Mouse (Mus musculus) liver, embryonic 14.5 days (tissue): ENCODE results near the gene Scnn1g. TPM values are rescaled to one million over a fixed set of nuclear protein-coding genes. Genes with fewer than 3 reads are reported as not detected.

Source experiments
- ATAC-seq: fragments of 200-750 bp; cut with Nextera tagmentation; 2 replicates; pipeline ENCODE4 v1.8.0; 2017; ENCODE audit warnings: moderate number of reproducible peaks, mild to moderate bottlenecking, moderate library complexity; ENCODE audit not compliant: insufficient read depth
- DNase-seq, 3 experiments: peaks; one replicate each; pipeline ENCODE4 v3.0.0-alpha.2; 2012 to 2013; ENCODE audit warnings: low read depth in 3 of 3, low spot score in 3 of 3
- H3K27ac ChIP-seq: fragments of 300-500 bp; sonication (generic); 2 replicates; pipeline ENCODE4 v1.5.1; 2014; ENCODE audit warnings: moderate library complexity, mild to moderate bottlenecking, control low read depth, inconsistent platforms
- H3K27me3 ChIP-seq: fragments of 300-500 bp; sonication (generic); 2 replicates; pipeline ENCODE4 v1.6.1; 2014; ENCODE audit warnings: mild to moderate bottlenecking, low read length, moderate library complexity; ENCODE audit not compliant: control insufficient read depth, insufficient read depth
- H3K36me3 ChIP-seq: fragments of 300-500 bp; sonication (generic); replicated peaks from 2 replicates; pipeline ENCODE4 v1.6.1; 2014; ENCODE audit warnings: low read depth; ENCODE audit not compliant: control insufficient read depth, insufficient read depth
- H3K4me1 ChIP-seq, 2 experiments: fragments of 200-500 bp in 1 of 2; fragments of 300-500 bp in 1 of 2; sonication (generic) in 1 of 2; replicated peaks; 2 replicates each; pipeline ENCODE4 v1.6.1; 2012 to 2014; ENCODE audit warnings: antibody characterized with exemption in 1 of 2, inconsistent platforms in 1 of 2, low read length in 1 of 2; ENCODE audit not compliant: control insufficient read depth in 2 of 2, insufficient read depth in 2 of 2
- H3K4me2 ChIP-seq: fragments of 300-500 bp; sonication (generic); 2 replicates; pipeline ENCODE4 v1.6.1; 2014; ENCODE audit warnings: low read depth, mild to moderate bottlenecking, control low read depth, moderate library complexity
- H3K4me3 ChIP-seq, 2 experiments: fragments of 200-500 bp in 1 of 2; fragments of 300-500 bp in 1 of 2; sonication (generic) in 1 of 2; 2 replicates each; pipeline ENCODE4 v1.5.1; 2012 to 2014; ENCODE audit warnings: low read depth in 2 of 2, low read length in 2 of 2, mild to moderate bottlenecking in 2 of 2, control low read depth in 1 of 2, inconsistent platforms in 1 of 2, moderate library complexity in 1 of 2; ENCODE audit not compliant: insufficient read depth in 1 of 2
- H3K9ac ChIP-seq: fragments of 300-500 bp; sonication (generic); replicated peaks from 2 replicates; pipeline ENCODE4 v1.6.1; 2014; ENCODE audit warnings: mild to moderate bottlenecking, control low read depth, moderate library complexity
- H3K9me3 ChIP-seq: fragments of 300-500 bp; sonication (generic); 2 replicates; pipeline ENCODE4 v1.6.1; 2016; ENCODE audit warnings: low read length, mixed read lengths; ENCODE audit not compliant: control insufficient read depth
- CTCF ChIP-seq: IDR thresholded peaks from 2 replicates; pipeline ENCODE4 v1.5.1; 2016; ENCODE audit warnings: antibody characterized with exemption, low read depth, control low read depth
- EP300 ChIP-seq: IDR thresholded peaks from 2 replicates; pipeline ENCODE4 v1.6.1; 2016; ENCODE audit warnings: antibody characterized with exemption, low read depth
- WGBS: fragments of 180-500 bp; shearing (Covaris S2); extraction: QIAGEN DNeasy Blood & Tissue Kit; methylation state at CpG from one replicate; pipeline ENCODE4 v1.1.7; 2014; ENCODE audit not compliant: insufficient replicate concordance; 5-methylcytosine and 5-hydroxymethylcytosine counted together
- polyA plus RNA-seq, 2 experiments: library from polyadenylated mRNA; depleted of rRNA in 1 of 2; stranded (reverse) in 1 of 2; unstranded in 1 of 2; fragments of >200 nt; fragmentation: Nextera tagmentation in 1 of 2; extraction: Ambion mirVana in 1 of 2; gene quantifications; 2 replicates each; pipeline versions ENCODE4 v1.2.1 to v1.2.3; 2012 to 2014

Scnn1g gene
- polyA plus RNA-seq, 2 experiments: not detected

- no peak overlapping the region for H3K4me2 ChIP-seq
- TF ChIP-seq CTCF: no peak
- no peak for TF ChIP-seq EP300
- WGBS: 45% methylated on average over 29 of the region's 29 CpGs
- no peaks in the 10 kb centered on the region for H3K4me1 ChIP-seq
- H3K9me3 ChIP-seq: no peaks in the 10 kb centered on the region
- H3K9ac ChIP-seq: no peak overlapping the region
- no peak for ATAC-seq
- no peaks in the 10 kb centered on the region for H3K36me3 ChIP-seq
- no peak overlapping the region for H3K27ac ChIP-seq
- H3K27me3 ChIP-seq: peaks cover 19% of the 10 kb centered on the region
- no peak for DNase-seq
- no peak overlapping the region for H3K4me3 ChIP-seq
These were observed 3.5 kb downstream of the Scnn1g start for GRCm38 (mm10) chr7:121737511-121738415.

DNA sequence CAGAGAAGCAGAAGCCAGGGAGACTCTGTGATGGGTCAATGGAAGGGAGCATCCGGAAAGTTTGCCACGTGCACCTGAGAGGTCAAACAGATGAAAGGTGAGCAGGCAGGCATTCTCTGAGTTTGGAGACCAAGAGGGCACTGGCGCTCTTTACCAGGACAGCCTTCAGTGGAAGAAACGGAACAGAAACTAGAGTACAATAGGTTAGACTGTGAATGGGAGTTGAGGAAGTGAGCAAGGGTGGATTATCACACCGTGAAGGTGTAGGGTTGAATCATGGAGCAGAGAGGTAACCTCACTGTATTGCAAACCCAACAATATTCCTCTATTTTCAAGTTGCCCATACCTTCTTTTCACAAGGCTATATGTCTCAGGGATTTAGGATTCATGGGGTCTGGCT, 16.0 kb downstream of the Scnn1g start:
- no peak overlapping the region for H3K9ac ChIP-seq
- H3K9me3 ChIP-seq: no peaks in the 10 kb centered on the region
- H3K27me3 ChIP-seq: no peaks in the 10 kb centered on the region
- no peak overlapping the region for H3K4me2 ChIP-seq
- no peak overlapping the region for H3K27ac ChIP-seq
- 56% methylated on average over 5 of the region's 5 CpGs for WGBS
- TF ChIP-seq EP300 (no peak), CTCF (no peak)
- no peak overlapping the region for H3K4me3 ChIP-seq
- no peaks in the 10 kb centered on the region for H3K4me1 ChIP-seq
- no peak for ATAC-seq
- H3K36me3 ChIP-seq: no peaks in the 10 kb centered on the region
- DNase-seq: no peak

DNA sequence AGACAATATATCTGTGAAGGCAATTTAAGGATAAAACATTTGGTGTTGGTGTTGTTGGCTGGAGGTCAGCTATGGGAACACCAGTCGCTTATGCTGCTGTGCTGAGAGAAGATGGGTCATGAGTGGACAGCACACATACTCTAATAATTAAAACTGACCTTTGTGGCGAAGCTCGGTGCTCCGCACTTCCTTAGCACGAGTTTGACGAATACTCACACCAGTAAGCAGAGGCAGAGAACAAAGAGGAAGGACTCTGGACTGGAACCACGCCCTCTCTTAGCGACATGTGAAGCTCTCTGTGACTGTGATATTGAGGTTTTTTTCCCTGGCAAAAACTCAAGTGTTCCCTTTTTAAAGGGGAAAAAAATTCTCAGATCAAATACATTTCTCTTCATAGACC, 20.5 kb downstream of the Scnn1g start:
- ATAC-seq (no peak), DNase-seq (no peak)
- no peak overlapping the region for H3K4me2 ChIP-seq
- no peak overlapping the region for H3K9ac ChIP-seq
- H3K4me1 ChIP-seq: no peaks in the 10 kb centered on the region
- 33% methylated on average over 8 of the region's 8 CpGs for WGBS
- no peaks in the 10 kb centered on the region for H3K36me3 ChIP-seq
- H3K27ac ChIP-seq: no peak overlapping the region
- no peak overlapping the region for H3K4me3 ChIP-seq
- H3K27me3 ChIP-seq: no peaks in the 10 kb centered on the region
- no peaks in the 10 kb centered on the region for H3K9me3 ChIP-seq
- TF ChIP-seq CTCF: no peak
- TF ChIP-seq EP300: no peak

- DNase-seq (no peak), ATAC-seq (no peak)
- 68% methylated on average over 4 of the region's 4 CpGs for WGBS
- Histone ChIP-seq H3K9ac (no peak overlapping the region), H3K4me2 (no peak overlapping the region), H3K36me3 (no peaks in the 10 kb centered on the region), H3K27me3 (no peaks in the 10 kb centered on the region), H3K9me3 (no peaks in the 10 kb centered on the region), H3K4me3 (no peak overlapping the region), H3K4me1 (no peaks in the 10 kb centered on the region), H3K27ac (no peak overlapping the region)
- no peak for TF ChIP-seq EP300
- no peak for TF ChIP-seq CTCF
These were observed 29.0 kb downstream of the Scnn1g start for GRCm38 (mm10) chr7:121763328-121763727.

DNA sequence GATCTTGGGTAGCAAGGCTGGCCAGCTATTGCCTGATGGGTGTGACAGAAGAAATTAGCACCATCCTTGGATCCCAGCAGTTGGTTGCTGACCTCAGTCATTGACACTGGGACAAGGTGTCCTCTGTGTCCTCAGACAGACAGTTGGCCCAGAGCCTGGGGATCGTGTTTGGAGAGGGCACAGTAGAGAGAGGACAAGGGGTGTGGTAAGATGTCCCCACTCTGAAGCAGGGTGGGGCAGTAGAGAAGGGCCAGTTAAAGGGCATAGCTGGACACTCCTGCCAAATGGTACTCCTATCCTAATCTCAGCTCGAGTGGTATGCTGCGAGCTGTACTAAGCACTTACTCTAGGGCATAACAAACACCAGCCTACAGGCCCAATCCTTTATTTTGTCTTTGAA, 33.6 kb downstream of the Scnn1g start:
- H3K27me3 ChIP-seq: no peaks in the 10 kb centered on the region
- no peak overlapping the region for H3K9ac ChIP-seq
- no peak overlapping the region for H3K4me2 ChIP-seq
- no peak for DNase-seq
- H3K36me3 ChIP-seq: no peaks in the 10 kb centered on the region
- H3K4me1 ChIP-seq: no peaks in the 10 kb centered on the region
- no peaks in the 10 kb centered on the region for H3K9me3 ChIP-seq
- no peak overlapping the region for H3K4me3 ChIP-seq
- TF ChIP-seq CTCF (no peak), EP300 (no peak)
- no peak for ATAC-seq
- H3K27ac ChIP-seq: no peak overlapping the region
- 56% methylated on average over 3 of the region's 3 CpGs for WGBS
